Mouse (Mus musculus) neural tube, embryonic 15.5 days (tissue): ENCODE results near the gene Lenep. TPM values are rescaled to one million over a fixed set of nuclear protein-coding genes. Genes with fewer than 3 reads are reported as not detected.
A peak's percentile ranks its signal among the peaks of the same experiment; 100 is the strongest.
"Not testable (repeated sequence)": the region's sequence is repeated elsewhere in the genome, so short reads cannot be mapped to it uniquely, and the experiment has no call there.

ENCODE experiments used
- ATAC-seq: fragments of 200-750 bp; cut with Nextera tagmentation; 2 replicates; pipeline ENCODE4 v1.8.0; 2017; ENCODE audit warnings: mild to moderate bottlenecking, moderate TSS enrichment, moderate library complexity; ENCODE audit not compliant: low FRiP score
- H3K27ac ChIP-seq: fragments of 300-500 bp; sonication (generic); replicated peaks from 2 replicates; pipeline ENCODE4 v1.5.1; 2015; ENCODE audit warnings: mild to moderate bottlenecking, inconsistent platforms
- H3K27me3 ChIP-seq: fragments of 300-500 bp; sonication (generic); replicated peaks from 2 replicates; pipeline ENCODE4 v1.6.1; 2015; ENCODE audit warnings: inconsistent platforms
- H3K36me3 ChIP-seq: fragments of 300-500 bp; sonication (generic); 2 replicates; pipeline ENCODE4 v1.6.1; 2015; ENCODE audit warnings: inconsistent platforms
- H3K4me1 ChIP-seq: fragments of 300-500 bp; sonication (generic); 2 replicates; pipeline ENCODE4 v1.6.1; 2015; ENCODE audit warnings: inconsistent platforms
- H3K4me2 ChIP-seq: fragments of 300-500 bp; sonication (generic); 2 replicates; pipeline ENCODE4 v1.6.1; 2015; ENCODE audit warnings: inconsistent platforms, mild to moderate bottlenecking, moderate library complexity
- H3K4me3 ChIP-seq: fragments of 300-500 bp; sonication (generic); replicated peaks from 2 replicates; pipeline ENCODE4 v1.5.1; 2015; ENCODE audit warnings: mild to moderate bottlenecking, inconsistent platforms
- H3K9ac ChIP-seq: fragments of 300-500 bp; sonication (generic); replicated peaks from 2 replicates; pipeline ENCODE4 v1.6.1; 2015; ENCODE audit warnings: mild to moderate bottlenecking, inconsistent platforms
- H3K9me3 ChIP-seq: fragments of 300-500 bp; sonication (generic); replicated peaks from 2 replicates; pipeline ENCODE4 v1.6.1; 2016; ENCODE audit warnings: inconsistent platforms
- WGBS: fragments of 180-500 bp; shearing (Covaris S2); methylation state at CpG from one replicate; pipeline ENCODE4 v1.1.7; 2015; ENCODE audit warnings: mixed read lengths; 5-methylcytosine and 5-hydroxymethylcytosine counted together
- polyA plus RNA-seq: library from polyadenylated mRNA; unstranded; fragments of >200 nt; fragmentation: Nextera tagmentation; extraction: Ambion mirVana; gene quantifications from 2 replicates; pipeline ENCODE4 v1.2.1, GENCODE M21; 2015

The Lenep gene
- polyA plus RNA-seq, 1 experiment from 2014 or later, result 2.1 TPM

GRCm38 (mm10) chr3:89430171-89431159 is 27.9 kb upstream of the Lenep start, which contains the start of gene Pygo2:
Gene Pygo2, plus strand, starts transcription at chr3:89430214.
- Histone ChIP-seq H3K4me3 (peak within 1 kb of the TSS; percentile 79), H3K9me3 (no peaks in the 10 kb centered on the region), H3K27me3 (no peaks in the 10 kb centered on the region), H3K36me3 (peaks cover 29% of the 10 kb centered on the region), H3K9ac (peak within 1 kb of the TSS; percentile 96), H3K4me2 (peak within 1 kb of the TSS; percentile 59), H3K27ac (peak within 1 kb of the TSS; percentile 88), H3K4me1 (peaks cover 33% of the 10 kb centered on the region)
- 3% methylated on average over 64 of the region's 68 CpGs for WGBS
- peak; percentile 98 for ATAC-seq

GRCm38 (mm10) chr3:89429021-89429420 is 26.4 kb upstream of the Lenep start:
- Histone ChIP-seq H3K36me3 (peaks cover 24% of the 10 kb centered on the region), H3K4me1 (peaks cover 26% of the 10 kb centered on the region)
- H3K9ac ChIP-seq, H3K27ac ChIP-seq, H3K4me3 ChIP-seq, H3K4me2 ChIP-seq, H3K9me3 ChIP-seq, H3K27me3 ChIP-seq, ATAC-seq: not testable (repeated sequence)
- 89% methylated on average over 7 of the region's 7 CpGs for WGBS

- Histone ChIP-seq H3K4me2 (no peak overlapping the region), H3K27me3 (no peaks in the 10 kb centered on the region), H3K36me3 (peaks cover 7% of the 10 kb centered on the region; the same call in 1 of the 2 replicates), H3K9me3 (no peaks in the 10 kb centered on the region), H3K4me1 (peaks cover 24% of the 10 kb centered on the region), H3K9ac (no peak overlapping the region), H3K27ac (no peak overlapping the region), H3K4me3 (no peak overlapping the region)
- ATAC-seq, result no peak
- WGBS, result 92% methylated on average over 4 of the region's 4 CpGs
Observed at GRCm38 (mm10) chr3:89425876-89426275, 23.3 kb upstream of the Lenep start.

- no peak for ATAC-seq
- Histone ChIP-seq H3K4me1 (peaks cover 27% of the 10 kb centered on the region), H3K27ac (no peak overlapping the region), H3K27me3 (no peaks in the 10 kb centered on the region), H3K36me3 (peaks cover 7% of the 10 kb centered on the region; the same call in 1 of the 2 replicates), H3K9me3 (no peaks in the 10 kb centered on the region), H3K9ac (no peak overlapping the region), H3K4me2 (no peak overlapping the region), H3K4me3 (no peak overlapping the region)
- 90% methylated on average over 5 of the region's 5 CpGs for WGBS
Observed at GRCm38 (mm10) chr3:89425141-89425525, 22.5 kb upstream of the Lenep start.

GRCm38 (mm10) chr3:89424416-89425140 is 22.0 kb upstream of the Lenep start:
- H3K27me3 ChIP-seq, result no peaks in the 10 kb centered on the region
- peaks cover 7% of the 10 kb centered on the region; the same call in 1 of the 2 replicates for H3K36me3 ChIP-seq
- WGBS, result 92% methylated on average over 5 of the region's 5 CpGs
- no peak overlapping the region for H3K27ac ChIP-seq
- no peaks in the 10 kb centered on the region for H3K9me3 ChIP-seq
- peaks cover 32% of the 10 kb centered on the region for H3K4me1 ChIP-seq
- no peak for ATAC-seq
- no peak overlapping the region for H3K9ac ChIP-seq
- no peak overlapping the region for H3K4me3 ChIP-seq
- H3K4me2 ChIP-seq, result no peak overlapping the region

- 74% methylated on average over 6 of the region's 6 CpGs for WGBS
- Histone ChIP-seq H3K4me3 (peak overlapping the region; percentile 37; the same call in 1 of the 2 replicates), H3K4me1 (peaks cover 40% of the 10 kb centered on the region), H3K9ac (no peak overlapping the region), H3K4me2 (peak overlapping the region; percentile 62), H3K27me3 (no peaks in the 10 kb centered on the region), H3K27ac (no peak overlapping the region), H3K36me3 (peaks cover 7% of the 10 kb centered on the region; the same call in 1 of the 2 replicates), H3K9me3 (no peaks in the 10 kb centered on the region)
- no peak for ATAC-seq
Observed at GRCm38 (mm10) chr3:89422556-89423205, 20.1 kb upstream of the Lenep start.

- peak overlapping the region; percentile 74; the same call in 1 of the 2 replicates for H3K27ac ChIP-seq
- peaks cover 46% of the 10 kb centered on the region for H3K4me1 ChIP-seq
- H3K4me3 ChIP-seq, result peak overlapping the region; percentile 37
- ATAC-seq, result no peak
- H3K36me3 ChIP-seq, result no peaks in the 10 kb centered on the region
- 10% methylated on average over 22 of the region's 22 CpGs for WGBS
- H3K9me3 ChIP-seq, result no peaks in the 10 kb centered on the region
- no peaks in the 10 kb centered on the region for H3K27me3 ChIP-seq
- H3K4me2 ChIP-seq, result peak overlapping the region; percentile 62
- peak overlapping the region; percentile 36 for H3K9ac ChIP-seq
Observed at GRCm38 (mm10) chr3:89421810-89422473, 19.3 kb upstream of the Lenep start.

- peak; percentile 22; the same call in 1 of the 2 replicates for ATAC-seq
- WGBS, result 5% methylated on average over 11 of the region's 11 CpGs
Observed at GRCm38 (mm10) chr3:89421002-89421774, 18.6 kb upstream of the Lenep start.

GRCm38 (mm10) chr3:89420421-89420820 is 17.8 kb upstream of the Lenep start:
- H3K27ac ChIP-seq, result peak overlapping the region; percentile 74
- peaks cover 50% of the 10 kb centered on the region for H3K4me1 ChIP-seq
- peak overlapping the region; percentile 62 for H3K4me2 ChIP-seq
- H3K9me3 ChIP-seq, result no peaks in the 10 kb centered on the region
- H3K9ac ChIP-seq, result no peak overlapping the region
- no peak for ATAC-seq
- 59% methylated on average over 2 of the region's 2 CpGs for WGBS
- H3K27me3 ChIP-seq, result no peaks in the 10 kb centered on the region
- H3K36me3 ChIP-seq, result peaks cover 6% of the 10 kb centered on the region
- H3K4me3 ChIP-seq, result peak overlapping the region; percentile 37; the same call in 1 of the 2 replicates

More at GRCm38 (mm10) chr3:89421002-89421774, 18.6 kb upstream of the Lenep start:
- Histone ChIP-seq H3K4me1 (peaks cover 50% of the 10 kb centered on the region), H3K9me3 (no peaks in the 10 kb centered on the region), H3K27ac (peak overlapping the region; percentile 74), H3K27me3 (no peaks in the 10 kb centered on the region), H3K9ac (peak overlapping the region; percentile 36), H3K4me2 (peak overlapping the region; percentile 62), H3K4me3 (peak overlapping the region; percentile 37), H3K36me3 (no peaks in the 10 kb centered on the region)

GRCm38 (mm10) chr3:89419981-89420380 is 17.4 kb upstream of the Lenep start:
- 15% methylated on average over 3 of the region's 3 CpGs for WGBS
- peak overlapping the region; percentile 60 for H3K4me3 ChIP-seq
- H3K9ac ChIP-seq, result peak overlapping the region; percentile 56
- peak overlapping the region; percentile 89 for H3K27ac ChIP-seq
- no peak for ATAC-seq
- peaks cover 50% of the 10 kb centered on the region for H3K4me1 ChIP-seq
- no peaks in the 10 kb centered on the region for H3K27me3 ChIP-seq
- peak overlapping the region; percentile 90 for H3K4me2 ChIP-seq
- no peaks in the 10 kb centered on the region for H3K9me3 ChIP-seq
- H3K36me3 ChIP-seq, result peaks cover 9% of the 10 kb centered on the region
